ENCODE assay signal across 10 mouse cellular contexts in the genomic region with DNA sequence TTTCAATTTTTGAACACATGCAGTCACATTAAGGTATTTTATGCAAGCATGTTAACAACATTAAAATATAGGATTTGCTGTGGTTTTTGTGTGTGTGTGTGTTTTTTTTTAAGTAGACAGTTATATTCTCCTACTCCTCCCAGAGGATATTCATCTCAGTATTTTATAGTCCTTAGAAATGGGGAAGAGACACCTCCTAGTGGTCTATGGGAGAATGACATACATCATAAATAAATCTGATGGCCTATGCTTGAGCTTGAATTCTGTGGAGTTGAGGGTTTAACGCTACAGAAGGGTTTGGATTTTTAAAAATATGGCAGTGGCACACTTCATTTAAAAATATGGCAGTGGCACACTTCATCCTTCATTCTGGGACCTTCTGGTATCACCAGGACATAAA. TPM values are rescaled to one million over a fixed set of nuclear protein-coding genes. Genes with fewer than 3 reads are reported as not detected.
DNase-seq lines count a peak whose midpoint lies in the region; ATAC-seq and TF ChIP-seq lines count a peak whose summit lies in the region.
"Had no signal": no experiment of that assay in that cellular context is flagged by ENCODE, and none has a peak within 500 bp of the region (broad histone marks: within the 10 kb centered on the region; RNA-seq: fewer than 3 reads in every experiment).

No protein-coding gene starts in this region.

- H3K4me3 ChIP-seq in left cerebral cortex, adult 2 months: no peak overlapping the region
- H3K4me3 ChIP-seq: kidney, embryonic 15.5 days; midbrain, embryonic 10.5 days had no signal

- no peak overlapping the region for H3K27ac ChIP-seq in left cerebral cortex, adult 2 months
- H3K27ac ChIP-seq: kidney, embryonic 15.5 days; midbrain, embryonic 10.5 days had no signal

- TF ChIP-seq CTCF in left cerebral cortex, adult 2 months (IDR thresholded peaks at IDR 0.05): peak; percentile 77

- DNase-seq in cerebellum, postnatal 10 days: peak; percentile 28 to 72
- DNase-seq in cerebellum, adult 9-11 months: no peak
- DNase-seq in left cerebral cortex, adult 2 months (ENCODE audit: extremely low spot score in 1 of 2, low spot score in 2 of 2): no peak
- DNase-seq in left cerebral cortex, adult 18-20 months (ENCODE audit: low spot score in 2 of 2): no peak
- DNase-seq in adipocyte (ENCODE audit: low spot score): peak; percentile 76
- DNase-seq in urinary bladder, adult 18-20 months (ENCODE audit: low spot score in 2 of 2): no peak
- DNase-seq in spleen, postnatal 36 days (ENCODE audit: low spot score in 2 of 2): no peak

- peak; percentile 55; the same call in 1 of the 2 replicates for ATAC-seq in megakaryocyte-erythroid progenitor cell, adult 5-6 weeks (replicated peaks; ENCODE audit: low FRiP score, low TSS enrichment, poor library complexity, severe bottlenecking)

- intact Hi-C loops in left cerebral cortex, adult 2 months (cut with DNase I): loop anchor here (1.0 to 10.0 kb wide), 3 partner anchors 153 to 383 kb away; no protein-coding TSS in a partner anchor

RNA-seq across cellular contexts. Expression of a gene that starts 46.0 kb away (rescaled TPM):
- 1 to 10 TPM; 3.2 to 3.3 TPM for total RNA-seq in left cerebral cortex, adult 2 months (2021)
- 1 to 10 TPM; 3.4 TPM for total RNA-seq in left cerebral cortex, adult 18-20 months (2021)
- not detected in 2 replicates for total RNA-seq in megakaryocyte-erythroid progenitor cell, adult 5-6 weeks (2014; fragmentation: Nextera tagmentation)
- not detected in 2 replicates for total RNA-seq in megakaryocyte-erythroid progenitor cell, adult 5-6 weeks (2017)

RNA-seq across cellular contexts. Expression of a gene that starts 54.1 kb away (rescaled TPM):
- total RNA-seq in left cerebral cortex, adult 2 months (2021): under 1 TPM in 1 of 2 experiments, not detected in 1; 0.16 TPM
- total RNA-seq in left cerebral cortex, adult 18-20 months (2021): under 1 TPM; 0.09 to 0.12 TPM
- not detected in 2 replicates for total RNA-seq in megakaryocyte-erythroid progenitor cell, adult 5-6 weeks (2014; fragmentation: Nextera tagmentation)
- not detected in 2 replicates for total RNA-seq in megakaryocyte-erythroid progenitor cell, adult 5-6 weeks (2017)

Comparison
In these comparisons a context has a peak if more than half of its experiments do, and no peak if none do; other contexts are left out.
1. DNase-seq: peak in cerebellum, postnatal 10 days (2 of 2) and adipocyte (single experiment); none in cerebellum, adult 9-11 months (single experiment), left cerebral cortex, adult 2 months (0 of 2), left cerebral cortex, adult 18-20 months (0 of 2), urinary bladder, adult 18-20 months (0 of 2) and spleen, postnatal 36 days (0 of 2).
2. RNA of a gene that starts 46.0 kb away (total RNA-seq): 3.4 TPM in left cerebral cortex, adult 18-20 months and 3.2 to 3.3 TPM in left cerebral cortex, adult 2 months; not detected in megakaryocyte-erythroid progenitor cell, adult 5-6 weeks; every median in the first group is over 4 times any median in the second.